Mouse (Mus musculus) central nervous system, embryonic 11.5 days (tissue): ENCODE results near the gene Pdgfb. TPM values are rescaled to one million over a fixed set of nuclear protein-coding genes. Genes with fewer than 3 reads are reported as not detected.

Experiments
- polyA plus RNA-seq: library from polyadenylated mRNA; depleted of rRNA; stranded (reverse); fragments of >200 nt; gene quantifications from 2 replicates; pipeline ENCODE4 v1.2.3, GENCODE M21; 2012; rRNA removed

Gene Pdgfb
- 5.6 and 7.3 TPM in 2 replicates for polyA plus RNA-seq

GRCm38 (mm10) chr15:80014321-80015210 is at the start of gene Pdgfb:
TSS of gene Pdgfb (minus strand) at chr15:80014977.

GRCm38 (mm10) chr15:79970940-79971339 is 43.8 kb downstream of the Pdgfb start, which contains the start of gene Cbx7:
TSS of gene Cbx7 (minus strand) at chr15:79971119.

Other genes starting within 250 kb of the Pdgfb start
- 52.9 and 62.5 TPM in 2 replicates for gene Dnal4, start 237.1 kb downstream of the Pdgfb start, polyA plus RNA-seq
- 4.4 and 4.9 TPM in 2 replicates for gene Nptxr, start 210.2 kb downstream of the Pdgfb start, polyA plus RNA-seq
- gene Npcd, start 180.7 kb downstream of the Pdgfb start, polyA plus RNA-seq: 0.46 TPM in 1 of 2 replicates, not detected in the other
- gene Cbx6, start 180.3 kb downstream of the Pdgfb start, polyA plus RNA-seq: 49.3 and 64.3 TPM in 2 replicates
- 7.8 and 8.0 TPM in 2 replicates for gene Apobec3, start 123.3 kb downstream of the Pdgfb start, polyA plus RNA-seq
- gene Cbx7, start 43.9 kb downstream of the Pdgfb start, polyA plus RNA-seq: 5.6 and 6.8 TPM in 2 replicates
- gene Syngr1, start 76.4 kb upstream of the Pdgfb start, polyA plus RNA-seq: 8.3 and 9.4 TPM in 2 replicates
- gene Rpl3, start 76.9 kb upstream of the Pdgfb start, polyA plus RNA-seq: 1,781 and 2,200 TPM in 2 replicates
- gene Tab1, start 118.2 kb upstream of the Pdgfb start, polyA plus RNA-seq: 31.9 and 42.8 TPM in 2 replicates
- 18.4 and 25.7 TPM in 2 replicates for gene Mgat3, start 158.7 kb upstream of the Pdgfb start, polyA plus RNA-seq
- gene Mief1, start 219.0 kb upstream of the Pdgfb start, polyA plus RNA-seq: 14.8 and 18.4 TPM in 2 replicates
- gene AC140267.1, start 220.9 kb upstream of the Pdgfb start, polyA plus RNA-seq: not detected in 2 replicates
- 239 and 315 TPM in 2 replicates for gene Atf4, start 240.2 kb upstream of the Pdgfb start, polyA plus RNA-seq
- 43.9 and 57.8 TPM in 2 replicates for gene Rps19bp1, start 249.3 kb upstream of the Pdgfb start, polyA plus RNA-seq